Mouse (Mus musculus) brain, embryonic 14.5 days (tissue): Measurements from ENCODE around the gene Lgr4.

Experiments
- CTCF ChIP-seq: fragments of 200-500 bp; IDR thresholded peaks from 2 replicates; pipeline ENCODE4 v1.5.1; 2012; ENCODE audit warnings: inconsistent platforms, mild to moderate bottlenecking, moderate library complexity, borderline replicate concordance; ENCODE audit not compliant: insufficient read depth, insufficient read length; ENCODE audit errors: extremely low read depth
- POLR2A ChIP-seq: fragments of 200-500 bp; IDR thresholded peaks from 2 replicates; pipeline ENCODE4 v1.6.1; 2012; ENCODE audit warnings: mild to moderate bottlenecking, inconsistent platforms, borderline replicate concordance; ENCODE audit not compliant: poor library complexity, insufficient read depth, insufficient read length, severe bottlenecking; ENCODE audit errors: extremely low read depth

DNA sequence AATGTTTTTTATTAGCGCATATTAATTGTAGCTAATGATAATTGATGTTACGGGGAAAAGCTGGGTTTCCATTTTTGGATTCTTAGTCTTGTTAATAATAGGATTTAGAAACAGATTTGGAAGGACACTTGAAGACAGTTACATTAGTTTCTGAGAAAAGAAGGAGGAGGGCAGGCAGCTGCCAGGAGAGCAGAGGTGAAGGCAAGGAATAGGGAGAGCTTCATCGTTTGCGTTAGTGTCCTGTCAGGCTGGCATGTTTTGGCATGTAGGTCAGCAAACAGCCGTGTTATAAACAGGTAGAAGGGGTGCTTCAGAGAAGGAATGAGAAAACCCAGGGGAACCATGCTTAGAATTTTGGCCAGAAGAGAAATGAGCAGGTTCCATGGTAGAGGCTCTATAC is 38.5 kb downstream of the Lgr4 start:
- TF ChIP-seq POLR2A (no peak), CTCF (no peak)
